Mouse (Mus musculus) adrenal gland, postnatal 14 days (tissue): Measurements from ENCODE around the gene Gm4070. TPM values are rescaled to one million over a fixed set of nuclear protein-coding genes. Genes with fewer than 3 reads are reported as not detected.
"Not testable (repeated sequence)": the region's sequence is repeated elsewhere in the genome, so short reads cannot be mapped to it uniquely, and the experiment has no call there.

ENCODE experiments used
- DNase-seq: peaks from one replicate; pipeline ENCODE4 v3.0.0; 2021; ENCODE audit warnings: mixed read lengths
- long read RNA-seq, 2 experiments: library from polyadenylated mRNA; stranded (forward); transcript quantifications; one replicate each; pipeline ENCODE4 v2.0.0; 2021
- total RNA-seq: library from RNA; stranded (reverse); gene quantifications from 2 replicates; pipeline ENCODE4 v1.2.3, GENCODE M21; 2021

The Gm4070 gene
- total RNA-seq = 6.0 and 6.3 TPM in 2 replicates
- long read RNA-seq, experiment 1 = 0 reads
- long read RNA-seq, experiment 2, partial matches to known transcripts = 0 of 1 reads
- long read RNA-seq, experiment 2, other reads (novel, unspliced or antisense) = 0 of 1 reads

DNA sequence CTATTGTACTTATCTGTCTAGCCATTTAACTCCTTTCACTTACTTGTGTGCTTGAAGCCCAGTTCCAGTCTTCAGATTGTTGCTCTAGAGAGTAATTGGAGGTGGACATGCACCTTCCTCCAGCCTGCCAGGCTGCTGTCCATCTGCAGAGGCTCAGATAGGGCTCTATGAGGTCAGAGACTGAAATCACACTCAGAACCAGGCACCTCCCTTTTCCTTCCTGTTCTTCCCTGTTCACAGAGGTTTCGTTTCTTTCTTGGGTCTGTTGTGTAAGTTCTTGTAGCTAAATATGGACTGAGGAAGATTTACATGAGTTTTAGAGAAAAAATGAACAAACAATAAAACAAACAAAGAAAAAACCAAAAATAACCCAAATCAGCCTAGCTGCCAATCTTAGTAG, at the start of gene Gm4070:
Gm4070 (minus strand) TSS at position 156 of the 400 bp plus-strand sequence.
- not testable (repeated sequence) for DNase-seq

DNA sequence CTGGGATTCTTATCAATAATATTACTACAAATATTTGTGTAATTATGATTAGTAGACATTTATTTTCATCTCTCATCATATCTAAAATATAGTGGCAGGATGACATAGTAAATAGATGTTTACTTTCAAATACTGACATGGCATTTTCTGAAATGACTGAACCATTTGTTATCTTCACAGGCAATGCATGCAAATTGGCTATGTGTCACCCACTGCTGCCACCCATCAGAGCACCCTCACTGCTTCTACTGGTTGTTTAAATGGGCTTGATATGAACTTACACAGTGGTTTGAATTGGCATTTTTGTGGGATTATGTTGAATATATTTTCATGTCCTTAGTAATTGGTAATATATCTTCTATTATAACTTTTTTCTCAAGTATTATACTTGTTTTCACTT, 773 bp upstream of the Gm4070 start:
- DNase-seq = not testable (repeated sequence)

DNA sequence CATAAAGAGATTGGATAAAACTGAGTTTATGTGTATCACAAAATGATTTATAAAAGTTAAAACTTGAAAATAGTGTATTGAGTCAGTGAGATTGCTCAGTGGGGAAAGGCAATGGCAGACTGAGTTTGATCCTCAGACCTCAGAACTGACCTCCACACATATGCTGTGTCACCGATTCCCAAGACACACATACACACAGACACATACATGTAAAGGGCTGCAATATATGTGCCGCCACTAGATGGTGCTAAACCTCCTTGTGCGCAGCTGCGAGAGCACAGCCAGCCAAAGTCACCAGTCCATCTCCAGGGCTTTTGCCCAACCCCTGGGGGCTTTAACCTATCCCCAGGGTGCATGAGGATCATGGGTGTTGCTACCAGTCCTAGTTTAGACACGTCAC, 1.4 kb downstream of the Gm4070 start:
- not testable (repeated sequence) for DNase-seq

DNA sequence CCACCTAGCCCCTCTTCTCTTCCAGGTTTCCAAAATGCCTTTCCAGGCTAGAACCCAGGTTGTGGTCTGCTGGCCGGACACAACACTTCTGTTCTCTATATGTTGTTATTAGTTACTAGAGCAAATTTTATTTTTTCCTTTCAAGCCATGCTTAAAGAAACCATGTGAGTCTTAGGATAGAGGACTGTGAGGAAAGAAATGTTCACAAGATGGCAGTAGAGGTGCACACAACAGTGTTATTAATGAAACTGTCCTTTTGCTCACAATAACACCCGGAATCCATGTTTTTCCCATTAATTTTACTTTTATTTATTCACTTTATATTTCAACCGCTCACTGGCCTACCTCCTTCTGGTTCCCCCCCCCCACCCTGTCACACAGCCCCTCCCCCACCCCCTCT, 8.5 kb downstream of the Gm4070 start:
- DNase-seq = not testable (repeated sequence)

DNA sequence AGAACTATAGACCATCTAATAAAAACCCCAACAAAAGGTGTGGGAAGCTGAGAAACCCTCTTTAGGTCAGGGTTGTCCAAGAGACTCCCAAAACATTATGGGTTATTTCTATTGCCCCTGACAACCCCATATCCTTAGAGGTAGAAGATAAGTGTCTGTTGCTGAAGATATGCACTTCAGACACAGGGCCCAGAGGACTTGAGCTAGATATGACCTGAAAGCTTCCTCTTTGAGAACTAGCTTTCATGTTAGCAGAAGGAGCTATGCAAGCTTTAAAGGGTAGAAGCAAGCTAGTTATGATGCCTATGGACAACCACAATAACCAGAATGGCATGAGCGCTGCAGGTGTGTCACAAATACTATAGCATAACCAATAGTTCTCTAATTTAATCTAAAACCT, 21.6 kb downstream of the Gm4070 start:
- not testable (repeated sequence) for DNase-seq

DNA sequence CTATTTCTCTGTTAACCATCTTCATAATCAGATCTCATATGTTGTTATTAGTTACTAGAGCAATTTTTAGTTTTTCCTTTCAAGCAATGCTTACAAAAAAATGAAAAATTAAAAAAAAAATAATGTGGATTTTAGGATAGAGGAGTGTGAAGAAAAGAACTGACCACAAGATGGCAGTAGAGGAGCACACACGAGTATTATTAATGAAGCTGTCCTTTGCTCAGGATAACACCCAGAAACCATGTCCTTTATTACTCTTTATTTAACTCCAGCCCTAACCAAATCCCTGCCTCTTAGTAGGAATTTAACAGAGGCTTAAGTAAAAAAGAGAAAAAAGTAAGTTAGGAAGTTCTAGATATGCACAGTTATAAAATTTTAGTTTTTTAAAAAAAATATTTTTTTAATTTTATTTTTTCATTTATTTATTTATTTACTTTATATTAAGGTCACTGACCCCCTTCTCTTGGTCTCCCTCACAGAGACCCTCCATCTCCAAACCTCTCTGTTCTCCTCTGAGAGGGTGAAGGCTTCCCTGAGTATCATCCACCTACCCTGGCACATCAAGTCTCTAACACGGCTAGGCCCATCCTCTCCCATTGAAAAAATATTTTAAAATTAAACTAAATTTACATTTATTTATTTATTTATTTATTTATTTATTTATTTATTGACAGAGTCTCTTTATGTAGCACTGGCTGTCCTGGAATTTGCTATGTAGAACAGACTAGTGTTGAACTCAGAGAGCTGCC, 70.0 kb downstream of the Gm4070 start:
- DNase-seq = not testable (repeated sequence)

DNA sequence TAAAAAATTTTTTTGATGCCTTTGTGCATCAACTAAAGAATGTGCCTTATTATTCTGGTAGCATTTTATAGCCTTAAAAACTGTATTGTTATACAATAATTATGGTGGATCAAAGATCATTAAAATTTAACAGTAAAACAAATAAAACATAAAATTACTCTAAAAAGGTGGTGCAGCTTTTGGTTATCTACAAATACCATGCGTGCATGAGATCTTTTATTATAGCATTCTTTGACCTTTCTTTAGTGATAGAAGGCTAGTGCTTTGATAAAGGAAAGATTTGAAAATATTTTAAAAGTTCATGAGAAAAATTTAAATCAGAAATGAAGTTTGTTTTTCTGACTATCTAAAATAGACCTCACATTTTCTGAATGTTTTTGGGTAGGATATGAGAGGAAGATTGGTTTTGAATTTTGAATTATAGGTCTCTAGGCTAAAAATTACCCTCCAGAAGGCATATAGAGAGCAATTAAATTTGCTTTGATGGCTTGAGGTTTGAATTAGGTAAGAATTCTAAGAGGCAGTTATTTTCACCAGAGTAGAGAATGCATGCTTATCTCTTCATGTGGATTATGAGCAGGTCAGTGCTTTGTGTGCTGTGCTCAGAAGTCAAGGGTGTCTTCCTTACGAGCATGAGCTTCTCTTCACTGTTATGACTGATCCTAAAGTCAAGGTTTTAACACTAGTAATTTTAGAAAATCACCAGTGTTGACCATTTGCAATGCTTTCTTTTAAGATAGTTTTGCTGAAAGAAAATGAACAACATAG, 73.9 kb downstream of the Gm4070 start:
- DNase-seq = not testable (repeated sequence)

DNA sequence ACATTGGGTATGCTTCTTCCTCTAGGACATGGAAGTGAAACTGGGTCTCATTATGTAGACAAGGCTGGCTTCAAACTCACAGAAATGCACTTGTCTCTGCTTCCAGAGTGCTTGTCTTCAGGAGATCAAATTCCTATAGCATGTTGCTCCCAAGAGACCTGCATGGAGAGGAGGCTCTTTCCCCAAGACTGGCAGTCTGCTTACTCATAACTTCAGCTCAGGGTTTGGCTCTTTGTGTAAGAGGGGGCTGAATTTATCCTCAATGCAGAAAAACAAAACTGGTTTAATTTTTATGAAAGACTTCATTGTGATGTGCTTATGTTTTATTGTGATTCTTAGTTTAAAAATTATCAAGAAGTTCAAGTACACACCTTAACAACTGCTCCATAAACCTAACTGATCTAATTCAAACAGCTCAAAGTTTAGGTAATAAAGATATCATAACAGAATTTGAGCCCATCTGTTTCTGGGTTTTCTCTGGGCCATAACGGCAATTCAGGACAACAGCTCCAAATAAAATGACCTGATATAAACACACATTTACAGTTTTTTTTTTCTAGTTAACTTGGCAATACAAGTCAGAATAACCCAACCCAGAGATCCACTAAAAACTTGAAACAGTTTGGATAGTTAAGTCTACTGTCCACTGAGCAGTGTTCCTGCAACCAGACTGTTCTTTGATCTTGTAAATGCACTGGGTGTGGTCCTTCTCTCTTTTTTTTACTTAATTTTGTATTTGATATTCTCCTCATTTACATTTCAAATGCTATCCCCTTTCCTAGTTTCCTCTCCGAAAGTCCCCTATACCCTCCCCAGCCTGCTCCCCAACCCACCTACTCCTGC, 97.8 kb downstream of the Gm4070 start:
- not testable (repeated sequence) for DNase-seq

Other genes with a start within 250 kb of the Gm4070 start
- gene Ilk, start 217.4 kb downstream of the Gm4070 start, total RNA-seq = 133 and 145 TPM in 2 replicates
- 16.2 and 19.3 TPM in 2 replicates for gene Rrp8, start 216.6 kb downstream of the Gm4070 start, total RNA-seq
- 161 and 179 TPM in 2 replicates for gene Taf10, start 209.6 kb downstream of the Gm4070 start, total RNA-seq
- gene Tpp1, start 201.7 kb downstream of the Gm4070 start, total RNA-seq = 74.8 and 75.4 TPM in 2 replicates
- gene Dchs1, start 166.3 kb downstream of the Gm4070 start, total RNA-seq = 11.7 and 14.6 TPM in 2 replicates
- 198 and 209 TPM in 2 replicates for gene Mrpl17, start 142.9 kb downstream of the Gm4070 start, total RNA-seq